Mouse (Mus musculus) midbrain, embryonic 11.5 days (tissue): ENCODE results near the gene Gm45837. TPM values are rescaled to one million over a fixed set of nuclear protein-coding genes. Genes with fewer than 3 reads are reported as not detected.

Source experiments
- ATAC-seq: fragments of 200-750 bp; cut with Nextera tagmentation; 2 replicates; pipeline ENCODE4 v1.8.0; 2017; ENCODE audit warnings: moderate TSS enrichment, moderate library complexity; ENCODE audit not compliant: low FRiP score
- DNase-seq: peaks from one replicate; pipeline ENCODE4 v3.0.0; 2015; ENCODE audit warnings: low spot score; ENCODE audit errors: missing footprints
- H3K27ac ChIP-seq: fragments of 300-500 bp; sonication (generic); 2 replicates; pipeline ENCODE4 v1.5.1; 2014; ENCODE audit warnings: low read depth, low read length
- H3K27me3 ChIP-seq: fragments of 300-500 bp; sonication (generic); 2 replicates; pipeline ENCODE4 v1.6.1; 2014; ENCODE audit warnings: mild to moderate bottlenecking, low read length, moderate library complexity, mixed read lengths; ENCODE audit not compliant: control insufficient read depth, insufficient read depth
- H3K36me3 ChIP-seq: fragments of 300-500 bp; sonication (generic); 2 replicates; pipeline ENCODE4 v1.6.1; 2014; ENCODE audit warnings: mild to moderate bottlenecking, low read length, moderate library complexity, mixed read lengths; ENCODE audit not compliant: control insufficient read depth, insufficient read depth
- H3K4me1 ChIP-seq: fragments of 300-500 bp; sonication (generic); 2 replicates; pipeline ENCODE4 v1.6.1; 2014; ENCODE audit warnings: low read length; ENCODE audit not compliant: control insufficient read depth, insufficient read depth
- H3K4me2 ChIP-seq: fragments of 300-500 bp; sonication (generic); 2 replicates; pipeline ENCODE4 v1.6.1; 2014; ENCODE audit warnings: mild to moderate bottlenecking, moderate library complexity
- H3K4me3 ChIP-seq: fragments of 300-500 bp; sonication (generic); 2 replicates; pipeline ENCODE4 v1.5.1; 2014; ENCODE audit warnings: low read depth, low read length
- H3K9ac ChIP-seq: fragments of 300-500 bp; sonication (generic); 2 replicates; pipeline ENCODE4 v1.6.1; 2014; ENCODE audit warnings: low read length
- H3K9me3 ChIP-seq: fragments of 300-500 bp; sonication (generic); 2 replicates; pipeline ENCODE4 v1.6.1; 2016; ENCODE audit warnings: low read length; ENCODE audit not compliant: control insufficient read depth
- WGBS: fragments of 180-500 bp; shearing (Covaris S2); extraction: QIAGEN DNeasy Blood & Tissue Kit; methylation state at CpG from one replicate; pipeline ENCODE4 v1.1.7; 2014; 5-methylcytosine and 5-hydroxymethylcytosine counted together
- polyA plus RNA-seq: library from polyadenylated mRNA; unstranded; fragments of >200 nt; fragmentation: Nextera tagmentation; extraction: Ambion mirVana; gene quantifications from 2 replicates; pipeline ENCODE4 v1.2.1, GENCODE M21; 2014

Gene Gm45837
- polyA plus RNA-seq, 1 experiment from 2014 or later, result not detected

- 76% methylated on average over 9 of the region's 9 CpGs for WGBS
Observed at GRCm38 (mm10) chr7:101483498-101484115, 72.9 kb downstream of the Gm45837 start.

GRCm38 (mm10) chr7:101487102-101487501 lies 76.4 kb downstream of the Gm45837 start:
- DNase-seq, result no peak

More at GRCm38 (mm10) chr7:101483498-101484115, 72.9 kb downstream of the Gm45837 start:
- ATAC-seq (no peak), DNase-seq (no peak)
- H3K4me2 ChIP-seq, result no peak overlapping the region
- H3K4me1 ChIP-seq, result no peaks in the 10 kb centered on the region
- no peaks in the 10 kb centered on the region for H3K27me3 ChIP-seq
- no peaks in the 10 kb centered on the region for H3K9me3 ChIP-seq
- H3K9ac ChIP-seq, result no peak overlapping the region
- no peak overlapping the region for H3K4me3 ChIP-seq
- no peak overlapping the region for H3K27ac ChIP-seq
- H3K36me3 ChIP-seq, result no peaks in the 10 kb centered on the region

GRCm38 (mm10) chr7:101490952-101491351 lies 80.3 kb downstream of the Gm45837 start:
- no peaks in the 10 kb centered on the region for H3K4me1 ChIP-seq

More at GRCm38 (mm10) chr7:101487102-101487501, 76.4 kb downstream of the Gm45837 start:
- no peak for ATAC-seq
- Histone ChIP-seq H3K9me3 (no peaks in the 10 kb centered on the region), H3K27ac (no peak overlapping the region), H3K9ac (no peak overlapping the region), H3K4me3 (no peak overlapping the region), H3K27me3 (no peaks in the 10 kb centered on the region), H3K4me2 (no peak overlapping the region), H3K36me3 (no peaks in the 10 kb centered on the region), H3K4me1 (no peaks in the 10 kb centered on the region)
- 78% methylated on average over 5 of the region's 5 CpGs for WGBS

GRCm38 (mm10) chr7:101498385-101498784 lies 87.7 kb downstream of the Gm45837 start:
- Histone ChIP-seq H3K9ac (no peak overlapping the region), H3K9me3 (no peaks in the 10 kb centered on the region), H3K27me3 (no peaks in the 10 kb centered on the region), H3K27ac (no peak overlapping the region), H3K36me3 (no peaks in the 10 kb centered on the region), H3K4me3 (no peak overlapping the region), H3K4me1 (no peaks in the 10 kb centered on the region), H3K4me2 (no peak overlapping the region)
- DNase-seq, result no peak
- no peak for ATAC-seq
- WGBS, result 91% methylated on average over 3 of the region's 3 CpGs

More at GRCm38 (mm10) chr7:101490952-101491351, 80.3 kb downstream of the Gm45837 start:
- no peak overlapping the region for H3K4me3 ChIP-seq
- no peak overlapping the region for H3K9ac ChIP-seq
- 68% methylated on average over 4 of the region's 4 CpGs for WGBS
- H3K9me3 ChIP-seq, result no peaks in the 10 kb centered on the region
- ATAC-seq, result no peak
- no peaks in the 10 kb centered on the region for H3K36me3 ChIP-seq
- no peak overlapping the region for H3K27ac ChIP-seq
- no peaks in the 10 kb centered on the region for H3K27me3 ChIP-seq
- H3K4me2 ChIP-seq, result no peak overlapping the region
- no peak for DNase-seq

GRCm38 (mm10) chr7:101499251-101499650 lies 88.6 kb downstream of the Gm45837 start:
- H3K4me1 ChIP-seq, result peaks cover under 1% of the 10 kb centered on the region; the same call in 1 of the 2 replicates
- H3K9ac ChIP-seq, result no peak overlapping the region
- H3K9me3 ChIP-seq, result no peaks in the 10 kb centered on the region
- no peak overlapping the region for H3K27ac ChIP-seq
- H3K4me2 ChIP-seq, result no peak overlapping the region
- no peaks in the 10 kb centered on the region for H3K36me3 ChIP-seq
- no peak for DNase-seq
- H3K27me3 ChIP-seq, result no peaks in the 10 kb centered on the region; the same call in 1 of the 2 replicates
- no peak overlapping the region for H3K4me3 ChIP-seq
- no peak for ATAC-seq
- 53% methylated on average over 10 of the region's 10 CpGs for WGBS

- Histone ChIP-seq H3K4me3 (no peak overlapping the region), H3K9me3 (no peaks in the 10 kb centered on the region), H3K4me1 (peaks cover 4% of the 10 kb centered on the region; the same call in 1 of the 2 replicates), H3K27me3 (no peaks in the 10 kb centered on the region; the same call in 1 of the 2 replicates), H3K27ac (no peak overlapping the region), H3K4me2 (no peak overlapping the region), H3K36me3 (no peaks in the 10 kb centered on the region), H3K9ac (no peak overlapping the region)
- no peak for DNase-seq
- ATAC-seq, result no peak
- WGBS, result 71% methylated on average over 9 of the region's 9 CpGs
Observed at GRCm38 (mm10) chr7:101499701-101500100, 89.0 kb downstream of the Gm45837 start.

GRCm38 (mm10) chr7:101501236-101501635 lies 90.5 kb downstream of the Gm45837 start:
- DNase-seq (no peak), ATAC-seq (no peak)
- Histone ChIP-seq H3K9ac (no peak overlapping the region), H3K4me3 (no peak overlapping the region), H3K27me3 (peaks cover 3% of the 10 kb centered on the region; the same call in 1 of the 2 replicates), H3K27ac (no peak overlapping the region), H3K9me3 (no peaks in the 10 kb centered on the region), H3K36me3 (no peaks in the 10 kb centered on the region), H3K4me1 (peaks cover 4% of the 10 kb centered on the region; the same call in 1 of the 2 replicates), H3K4me2 (no peak overlapping the region)
- WGBS, result 77% methylated on average over 6 of the region's 6 CpGs

GRCm38 (mm10) chr7:101501675-101502074 lies 91.0 kb downstream of the Gm45837 start:
- 70% methylated on average over 6 of the region's 6 CpGs for WGBS
- H3K27ac ChIP-seq, result no peak overlapping the region
- H3K27me3 ChIP-seq, result peaks cover 3% of the 10 kb centered on the region; the same call in 1 of the 2 replicates
- no peak overlapping the region for H3K9ac ChIP-seq
- no peak overlapping the region for H3K4me3 ChIP-seq
- no peak overlapping the region for H3K4me2 ChIP-seq
- ATAC-seq (no peak), DNase-seq (no peak)
- H3K9me3 ChIP-seq, result no peaks in the 10 kb centered on the region
- no peaks in the 10 kb centered on the region for H3K36me3 ChIP-seq
- peaks cover 4% of the 10 kb centered on the region; the same call in 1 of the 2 replicates for H3K4me1 ChIP-seq

- ATAC-seq (no peak), DNase-seq (peak; percentile 87)
- Histone ChIP-seq H3K9me3 (no peaks in the 10 kb centered on the region), H3K4me2 (no peak overlapping the region), H3K4me3 (no peak overlapping the region), H3K4me1 (peaks cover 4% of the 10 kb centered on the region; the same call in 1 of the 2 replicates), H3K36me3 (no peaks in the 10 kb centered on the region), H3K27ac (no peak overlapping the region), H3K9ac (no peak overlapping the region), H3K27me3 (peaks cover 3% of the 10 kb centered on the region; the same call in 1 of the 2 replicates)
- 29% methylated on average over 8 of the region's 8 CpGs for WGBS
Observed at GRCm38 (mm10) chr7:101503351-101503750, 92.7 kb downstream of the Gm45837 start.
